Mouse (Mus musculus) limb, embryonic 13.5 days (tissue): ENCODE measurements around the gene Tm7sf3. TPM values are rescaled to one million over a fixed set of nuclear protein-coding genes. Genes with fewer than 3 reads are reported as not detected.

Experiments
- ATAC-seq: fragments of 200-750 bp; cut with Nextera tagmentation; 2 replicates; pipeline ENCODE4 v1.8.0; 2017; ENCODE audit warnings: low read depth, moderate number of reproducible peaks, moderate TSS enrichment; ENCODE audit not compliant: low FRiP score
- H3K27ac ChIP-seq: fragments of 300-500 bp; sonication (generic); 2 replicates; pipeline ENCODE4 v1.5.1; 2015; ENCODE audit warnings: inconsistent platforms, mild to moderate bottlenecking, moderate library complexity
- H3K27me3 ChIP-seq: fragments of 300-500 bp; sonication (generic); 2 replicates; pipeline ENCODE4 v1.6.1; 2015; ENCODE audit warnings: mild to moderate bottlenecking, inconsistent platforms
- H3K36me3 ChIP-seq: fragments of 300-500 bp; sonication (generic); 2 replicates; pipeline ENCODE4 v1.6.1; 2015; ENCODE audit warnings: inconsistent platforms, mild to moderate bottlenecking, moderate library complexity
- H3K4me1 ChIP-seq: fragments of 300-500 bp; sonication (generic); 2 replicates; pipeline ENCODE4 v1.6.1; 2015; ENCODE audit warnings: inconsistent platforms
- H3K4me2 ChIP-seq: fragments of 300-500 bp; sonication (generic); replicated peaks from 2 replicates; pipeline ENCODE4 v1.6.1; 2015; ENCODE audit warnings: inconsistent platforms, mild to moderate bottlenecking, moderate library complexity
- H3K4me3 ChIP-seq: fragments of 300-500 bp; sonication (generic); 2 replicates; pipeline ENCODE4 v1.5.1; 2015; ENCODE audit warnings: moderate library complexity, mild to moderate bottlenecking, inconsistent platforms
- H3K9ac ChIP-seq: fragments of 300-500 bp; sonication (generic); 2 replicates; pipeline ENCODE4 v1.6.1; 2015; ENCODE audit warnings: mild to moderate bottlenecking, inconsistent platforms
- H3K9me3 ChIP-seq: fragments of 300-500 bp; sonication (generic); 2 replicates; pipeline ENCODE4 v1.6.1; 2016; ENCODE audit warnings: inconsistent platforms
- WGBS: fragments of 180-500 bp; shearing (Covaris S2); methylation state at CpG from one replicate; pipeline ENCODE4 v1.1.7; 2015; 5-methylcytosine and 5-hydroxymethylcytosine counted together
- polyA plus RNA-seq: library from polyadenylated mRNA; unstranded; fragments of >200 nt; fragmentation: Nextera tagmentation; extraction: Ambion mirVana; gene quantifications from 2 replicates; pipeline ENCODE4 v1.2.1, GENCODE M21; 2015

The Tm7sf3 gene
- polyA plus RNA-seq, 1 experiment from 2014 or later: 38.3 TPM

GRCm38 (mm10) chr6:146672106-146672505 is 29.5 kb upstream of the Tm7sf3 start:
- Histone ChIP-seq H3K4me2 (no peak overlapping the region), H3K4me1 (no peaks in the 10 kb centered on the region), H3K4me3 (no peak overlapping the region), H3K9ac (no peak overlapping the region), H3K27me3 (no peaks in the 10 kb centered on the region), H3K9me3 (0 out of 2 replicates have a peak, but pooled peaks cover 7% of the 10 kb centered on the region), H3K36me3 (no peaks in the 10 kb centered on the region), H3K27ac (no peak overlapping the region)
- no peak for ATAC-seq
- 81% methylated on average over 5 of the region's 5 CpGs for WGBS

GRCm38 (mm10) chr6:146670956-146671855 is 28.6 kb upstream of the Tm7sf3 start:
- H3K4me2 ChIP-seq: no peak overlapping the region

GRCm38 (mm10) chr6:146668606-146669005 is 26.0 kb upstream of the Tm7sf3 start:
- Histone ChIP-seq H3K4me1 (no peaks in the 10 kb centered on the region), H3K9me3 (0 out of 2 replicates have a peak, but pooled peaks cover 7% of the 10 kb centered on the region), H3K27me3 (no peaks in the 10 kb centered on the region), H3K9ac (no peak overlapping the region), H3K4me2 (no peak overlapping the region), H3K27ac (no peak overlapping the region), H3K4me3 (no peak overlapping the region), H3K36me3 (no peaks in the 10 kb centered on the region)
- ATAC-seq: no peak

More at GRCm38 (mm10) chr6:146670956-146671855, 28.6 kb upstream of the Tm7sf3 start:
- Histone ChIP-seq H3K4me3 (no peak overlapping the region), H3K9ac (no peak overlapping the region), H3K27me3 (no peaks in the 10 kb centered on the region), H3K4me1 (no peaks in the 10 kb centered on the region), H3K27ac (no peak overlapping the region), H3K36me3 (no peaks in the 10 kb centered on the region), H3K9me3 (0 out of 2 replicates have a peak, but pooled peaks cover 7% of the 10 kb centered on the region)
- 89% methylated on average over 15 of the region's 15 CpGs for WGBS
- no peak for ATAC-seq

GRCm38 (mm10) chr6:146666811-146667210 is 24.2 kb upstream of the Tm7sf3 start:
- no peak for ATAC-seq

GRCm38 (mm10) chr6:146665408-146665807 is 22.8 kb upstream of the Tm7sf3 start:
- H3K9ac ChIP-seq: no peak overlapping the region
- no peak overlapping the region for H3K27ac ChIP-seq
- H3K4me2 ChIP-seq: no peak overlapping the region
- H3K9me3 ChIP-seq: 0 out of 2 replicates have a peak, but pooled peaks cover 5% of the 10 kb centered on the region
- no peaks in the 10 kb centered on the region for H3K27me3 ChIP-seq
- no peaks in the 10 kb centered on the region for H3K4me1 ChIP-seq
- WGBS: 82% methylated on average over 2 of the region's 2 CpGs
- H3K4me3 ChIP-seq: no peak overlapping the region
- no peaks in the 10 kb centered on the region for H3K36me3 ChIP-seq
- ATAC-seq: no peak

More at GRCm38 (mm10) chr6:146666811-146667210, 24.2 kb upstream of the Tm7sf3 start:
- H3K9me3 ChIP-seq: 0 out of 2 replicates have a peak, but pooled peaks cover 7% of the 10 kb centered on the region
- H3K4me2 ChIP-seq: no peak overlapping the region
- WGBS: 79% methylated on average over 6 of the region's 6 CpGs
- H3K4me1 ChIP-seq: no peaks in the 10 kb centered on the region
- no peak overlapping the region for H3K27ac ChIP-seq
- H3K4me3 ChIP-seq: no peak overlapping the region
- no peaks in the 10 kb centered on the region for H3K36me3 ChIP-seq
- H3K9ac ChIP-seq: no peak overlapping the region
- H3K27me3 ChIP-seq: no peaks in the 10 kb centered on the region

- no peaks in the 10 kb centered on the region for H3K27me3 ChIP-seq
- H3K4me1 ChIP-seq: no peaks in the 10 kb centered on the region
- no peak overlapping the region for H3K4me2 ChIP-seq
- H3K27ac ChIP-seq: no peak overlapping the region
- 0 out of 2 replicates have a peak, but pooled peaks cover under 1% of the 10 kb centered on the region for H3K9me3 ChIP-seq
- no peak overlapping the region for H3K9ac ChIP-seq
- ATAC-seq: no peak
- WGBS: 89% methylated on average over 5 of the region's 5 CpGs
- no peaks in the 10 kb centered on the region for H3K36me3 ChIP-seq
- H3K4me3 ChIP-seq: no peak overlapping the region
Observed at GRCm38 (mm10) chr6:146664917-146665316, 22.3 kb upstream of the Tm7sf3 start.

- WGBS: 71% methylated on average over 5 of the region's 5 CpGs
- no peak for ATAC-seq
- no peaks in the 10 kb centered on the region for H3K36me3 ChIP-seq
- H3K4me2 ChIP-seq: no peak overlapping the region
- H3K9ac ChIP-seq: no peak overlapping the region
- no peaks in the 10 kb centered on the region for H3K9me3 ChIP-seq
- H3K27me3 ChIP-seq: no peaks in the 10 kb centered on the region
- no peaks in the 10 kb centered on the region for H3K4me1 ChIP-seq
- H3K27ac ChIP-seq: no peak overlapping the region
- H3K4me3 ChIP-seq: no peak overlapping the region
Observed at GRCm38 (mm10) chr6:146664116-146664515, 21.5 kb upstream of the Tm7sf3 start.

GRCm38 (mm10) chr6:146662679-146663078 is 20.1 kb upstream of the Tm7sf3 start:
- Histone ChIP-seq H3K9ac (no peak overlapping the region), H3K36me3 (no peaks in the 10 kb centered on the region), H3K4me2 (no peak overlapping the region), H3K4me3 (no peak overlapping the region), H3K9me3 (no peaks in the 10 kb centered on the region), H3K27me3 (no peaks in the 10 kb centered on the region), H3K27ac (no peak overlapping the region), H3K4me1 (no peaks in the 10 kb centered on the region)
- 26% methylated on average over 5 of the region's 5 CpGs for WGBS
- no peak for ATAC-seq

- Histone ChIP-seq H3K9me3 (no peaks in the 10 kb centered on the region), H3K27ac (no peak overlapping the region), H3K4me3 (no peak overlapping the region), H3K27me3 (no peaks in the 10 kb centered on the region), H3K9ac (no peak overlapping the region), H3K4me1 (no peaks in the 10 kb centered on the region), H3K4me2 (no peak overlapping the region), H3K36me3 (no peaks in the 10 kb centered on the region)
- 81% methylated on average over 5 of the region's 5 CpGs for WGBS
- ATAC-seq: no peak
Observed at GRCm38 (mm10) chr6:146661655-146662054, 19.0 kb upstream of the Tm7sf3 start.

- Histone ChIP-seq H3K4me3 (no peak overlapping the region), H3K27ac (no peak overlapping the region), H3K27me3 (no peaks in the 10 kb centered on the region), H3K9ac (no peak overlapping the region), H3K4me2 (no peak overlapping the region), H3K4me1 (no peaks in the 10 kb centered on the region), H3K9me3 (no peaks in the 10 kb centered on the region), H3K36me3 (no peaks in the 10 kb centered on the region)
- 61% methylated on average over 2 of the region's 2 CpGs for WGBS
- ATAC-seq: no peak
Observed at GRCm38 (mm10) chr6:146660591-146660990, 18.0 kb upstream of the Tm7sf3 start.

- Histone ChIP-seq H3K9me3 (no peaks in the 10 kb centered on the region), H3K4me2 (no peak overlapping the region), H3K9ac (no peak overlapping the region), H3K4me1 (no peaks in the 10 kb centered on the region), H3K36me3 (peaks cover 13% of the 10 kb centered on the region), H3K27ac (no peak overlapping the region), H3K27me3 (no peaks in the 10 kb centered on the region), H3K4me3 (no peak overlapping the region)
- no peak for ATAC-seq
- WGBS: 64% methylated on average over 3 of the region's 3 CpGs
Observed at GRCm38 (mm10) chr6:146653197-146653596, 10.6 kb upstream of the Tm7sf3 start.

- peaks cover 13% of the 10 kb centered on the region for H3K36me3 ChIP-seq
- H3K27me3 ChIP-seq: no peaks in the 10 kb centered on the region
- no peak for ATAC-seq
- no peak overlapping the region for H3K27ac ChIP-seq
- no peaks in the 10 kb centered on the region for H3K4me1 ChIP-seq
- H3K9me3 ChIP-seq: no peaks in the 10 kb centered on the region
- H3K9ac ChIP-seq: no peak overlapping the region
- H3K4me2 ChIP-seq: no peak overlapping the region
- H3K4me3 ChIP-seq: no peak overlapping the region
Observed at GRCm38 (mm10) chr6:146651431-146651830, 8.8 kb upstream of the Tm7sf3 start.
